Mouse (Mus musculus): ENCODE results near the gene Mvp. TPM values are rescaled to one million over a fixed set of nuclear protein-coding genes. Genes with fewer than 3 reads are reported as not detected.

The Mvp gene
- polyA plus RNA-seq, 1 experiment from 2014 or later: 7.8 TPM

DNA sequence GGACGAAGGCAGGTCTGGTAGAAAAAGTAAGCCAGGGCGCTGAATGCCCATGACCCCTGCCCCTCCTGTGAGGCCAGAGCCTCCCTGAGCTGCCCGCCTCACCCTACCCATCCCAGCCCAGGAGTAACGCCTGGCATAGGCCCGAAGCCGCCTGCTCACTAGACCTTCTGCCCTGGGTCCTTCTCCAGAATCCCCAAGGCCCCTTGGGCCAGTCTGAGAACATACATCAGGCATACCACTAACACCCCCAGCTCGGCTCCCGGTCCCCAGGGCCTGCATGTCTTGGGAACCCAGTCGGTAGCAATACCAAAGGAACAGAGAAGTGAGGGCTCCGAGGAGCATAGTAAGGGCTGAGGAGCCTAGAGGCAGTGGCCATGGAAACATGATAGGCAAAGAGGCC, 65.8 kb downstream of the Mvp start:
- 62% methylated on average over 10 of the region's 10 CpGs for WGBS (ENCODE audit: insufficient replicate concordance)
- H3K9me3 ChIP-seq (replicated peaks): no peaks in the 10 kb centered on the region

DNA sequence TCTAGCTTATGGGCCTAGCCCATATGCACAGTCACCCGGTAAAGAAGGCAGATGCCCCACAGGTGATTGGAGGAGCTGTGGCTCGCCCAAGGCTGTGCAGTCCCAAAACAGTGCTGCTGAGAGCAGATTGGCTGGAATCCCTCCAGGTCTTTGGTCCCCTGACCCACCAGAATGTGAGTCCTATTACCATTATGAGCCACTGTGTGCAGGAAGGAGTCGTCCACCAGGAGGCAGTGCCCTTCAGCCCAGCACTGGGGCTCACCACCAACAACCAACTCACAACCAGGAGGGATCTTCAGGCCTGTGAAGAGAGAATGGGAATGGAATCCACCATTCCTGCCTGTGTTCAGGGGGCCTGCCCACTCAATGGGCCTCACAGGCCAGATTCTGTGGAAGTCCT, 67.9 kb downstream of the Mvp start:
- H3K9ac ChIP-seq: no peak overlapping the region
- no peaks in the 10 kb centered on the region for H3K9me3 ChIP-seq (replicated peaks)
- WGBS (ENCODE audit: insufficient replicate concordance): 49% methylated on average over 3 of the region's 3 CpGs
- peaks cover 18% of the 10 kb centered on the region for H3K4me1 ChIP-seq (replicated peaks)
- H3K4me3 ChIP-seq (replicated peaks): no peak overlapping the region
- peaks cover 31% of the 10 kb centered on the region for H3K27me3 ChIP-seq
- ATAC-seq (ENCODE audit: low read depth) (no peak), DNase-seq (no peak)
- no peak overlapping the region for H3K27ac ChIP-seq
- H3K36me3 ChIP-seq: peaks cover 11% of the 10 kb centered on the region; the same call in 1 of the 2 replicates
- no peak overlapping the region for H3K4me2 ChIP-seq

More for the DNA sequence above, 65.8 kb downstream of the Mvp start:
- Histone ChIP-seq H3K27ac (no peak overlapping the region), H3K36me3 (peaks cover 11% of the 10 kb centered on the region; the same call in 1 of the 2 replicates), H3K9ac (no peak overlapping the region), H3K27me3 (peaks cover 51% of the 10 kb centered on the region), H3K4me2 (no peak overlapping the region), H3K4me1 (replicated peaks) (peaks cover 20% of the 10 kb centered on the region), H3K4me3 (replicated peaks) (no peak overlapping the region)
- DNase-seq (no peak), ATAC-seq (ENCODE audit: low read depth) (no peak)

DNA sequence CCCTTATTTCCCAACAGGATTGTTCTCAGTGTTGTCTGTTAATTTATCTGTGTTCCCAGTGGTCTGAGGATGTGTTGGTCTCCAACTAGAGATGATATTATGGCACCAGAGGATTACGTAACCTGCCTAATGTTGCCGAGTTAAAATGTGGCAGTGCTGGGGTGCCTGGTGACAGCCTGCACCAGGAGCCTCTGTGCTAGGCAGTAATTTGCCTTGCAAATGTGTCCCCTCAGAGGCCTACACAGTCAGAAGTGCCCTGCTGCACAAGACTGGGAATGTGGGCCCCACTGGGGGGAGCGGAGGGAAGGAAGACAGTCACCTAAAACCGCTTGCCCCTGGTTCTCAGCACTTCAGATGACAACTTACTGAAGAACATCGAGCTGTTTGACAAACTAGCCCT, 72.6 kb downstream of the Mvp start:
- DNase-seq (no peak), ATAC-seq (ENCODE audit: low read depth) (no peak)
- Histone ChIP-seq H3K4me3 (replicated peaks) (no peak overlapping the region), H3K4me1 (replicated peaks) (peaks cover 8% of the 10 kb centered on the region), H3K36me3 (peaks cover 19% of the 10 kb centered on the region), H3K9me3 (replicated peaks) (no peaks in the 10 kb centered on the region), H3K27ac (no peak overlapping the region), H3K9ac (no peak overlapping the region), H3K4me2 (no peak overlapping the region), H3K27me3 (no peaks in the 10 kb centered on the region)
- WGBS (ENCODE audit: insufficient replicate concordance): 78% methylated on average over 5 of the region's 5 CpGs

DNA sequence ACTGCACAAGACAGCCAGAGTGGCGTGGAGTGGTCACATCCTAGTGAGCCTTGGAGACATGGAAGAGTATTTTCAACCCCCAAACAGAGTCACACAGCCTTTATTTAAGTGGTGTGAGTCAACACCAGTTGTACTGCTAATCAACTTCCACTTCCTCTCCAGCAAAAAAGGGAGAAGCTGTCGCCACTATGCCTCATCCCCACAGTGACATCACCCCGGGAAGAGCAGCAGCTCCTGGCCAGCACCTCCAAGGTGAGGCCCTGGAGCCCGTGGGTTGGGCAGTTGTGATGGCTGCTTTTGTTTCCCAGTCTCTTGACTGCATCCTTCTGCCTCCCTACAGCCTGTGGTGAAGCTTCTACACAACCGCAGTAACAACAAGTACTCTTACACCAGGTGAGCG, 73.2 kb downstream of the Mvp start:
- Histone ChIP-seq H3K9me3 (replicated peaks) (no peaks in the 10 kb centered on the region), H3K27ac (no peak overlapping the region), H3K4me1 (replicated peaks) (peaks cover 8% of the 10 kb centered on the region), H3K9ac (no peak overlapping the region), H3K4me2 (no peak overlapping the region), H3K36me3 (peaks cover 23% of the 10 kb centered on the region), H3K4me3 (replicated peaks) (no peak overlapping the region), H3K27me3 (no peaks in the 10 kb centered on the region)
- WGBS (ENCODE audit: insufficient replicate concordance): 58% methylated on average over 6 of the region's 6 CpGs
- DNase-seq (no peak), ATAC-seq (ENCODE audit: low read depth) (no peak)

Small RNA genes within 50 kb of the gene (microRNA-seq; reads per million reads assigned to microRNA genes)
- not detected for gene Gm44343

Other genes starting within 250 kb of the Mvp start
- gene Gdpd3, start 248.3 kb downstream of the Mvp start, polyA plus RNA-seq (2015; fragmentation: Nextera tagmentation; extraction: Ambion mirVana): 0.37 and 0.64 TPM in 2 replicates
- 68.4 and 77.3 TPM in 2 replicates for gene Ypel3, start 237.7 kb downstream of the Mvp start, polyA plus RNA-seq (2015; fragmentation: Nextera tagmentation; extraction: Ambion mirVana)
- 0.35 and 0.45 TPM in 2 replicates for gene Tbx6, start 233.1 kb downstream of the Mvp start, polyA plus RNA-seq (2015; fragmentation: Nextera tagmentation; extraction: Ambion mirVana)
- gene Ppp4c, start 222.1 kb downstream of the Mvp start, polyA plus RNA-seq (2015; fragmentation: Nextera tagmentation; extraction: Ambion mirVana): 133 and 141 TPM in 2 replicates
- 0.10 and 0.13 TPM in 2 replicates for gene Fam57b, start 217.0 kb downstream of the Mvp start, polyA plus RNA-seq (2015; fragmentation: Nextera tagmentation; extraction: Ambion mirVana)
- not detected in 2 replicates for gene 4930451I11Rik, start 183.0 kb downstream of the Mvp start, polyA plus RNA-seq (2015; fragmentation: Nextera tagmentation; extraction: Ambion mirVana)
- 0.12 and 0.29 TPM in 2 replicates for gene Doc2a, start 167.2 kb downstream of the Mvp start, polyA plus RNA-seq (2015; fragmentation: Nextera tagmentation; extraction: Ambion mirVana)
- gene Hirip3, start 152.6 kb downstream of the Mvp start, polyA plus RNA-seq (2015; fragmentation: Nextera tagmentation; extraction: Ambion mirVana): 17.8 and 18.9 TPM in 2 replicates
- gene Ino80e, start 152.2 kb downstream of the Mvp start, polyA plus RNA-seq (2015; fragmentation: Nextera tagmentation; extraction: Ambion mirVana): 55.2 and 65.3 TPM in 2 replicates
- gene Taok2, start 129.9 kb downstream of the Mvp start, polyA plus RNA-seq (2015; fragmentation: Nextera tagmentation; extraction: Ambion mirVana): 11.6 and 12.9 TPM in 2 replicates
- gene Tmem219, start 91.7 kb downstream of the Mvp start, polyA plus RNA-seq (2015; fragmentation: Nextera tagmentation; extraction: Ambion mirVana): 16.1 and 16.5 TPM in 2 replicates
- 6.2 and 6.9 TPM in 2 replicates for gene Kctd13, start 85.7 kb downstream of the Mvp start, polyA plus RNA-seq (2015; fragmentation: Nextera tagmentation; extraction: Ambion mirVana)
- gene Asphd1, start 65.0 kb downstream of the Mvp start, polyA plus RNA-seq (2015; fragmentation: Nextera tagmentation; extraction: Ambion mirVana): not detected in 2 replicates
- 0.06 and 0.09 TPM in 2 replicates for gene Sez6l2, start 64.1 kb downstream of the Mvp start, polyA plus RNA-seq (2015; fragmentation: Nextera tagmentation; extraction: Ambion mirVana)
- gene Cdipt, start 38.7 kb downstream of the Mvp start, polyA plus RNA-seq (2015; fragmentation: Nextera tagmentation; extraction: Ambion mirVana): 50.7 and 55.5 TPM in 2 replicates
- gene Cdiptos, start 38.5 kb downstream of the Mvp start, polyA plus RNA-seq (2015; fragmentation: Nextera tagmentation; extraction: Ambion mirVana): 0.37 and 0.65 TPM in 2 replicates
- 0.27 TPM in 1 of 2 replicates, not detected in the other for gene Pagr1b, start 1.9 kb upstream of the Mvp start, polyA plus RNA-seq (2015; fragmentation: Nextera tagmentation; extraction: Ambion mirVana)
- gene Pagr1a, start 2.7 kb upstream of the Mvp start, polyA plus RNA-seq (2015; fragmentation: Nextera tagmentation; extraction: Ambion mirVana): 38.7 and 50.1 TPM in 2 replicates
- gene Gm42742, start 6.5 kb upstream of the Mvp start, polyA plus RNA-seq (2015; fragmentation: Nextera tagmentation; extraction: Ambion mirVana): 5.1 and 11.3 TPM in 2 replicates
- 0.22 and 0.47 TPM in 2 replicates for gene Prrt2, start 6.6 kb upstream of the Mvp start, polyA plus RNA-seq (2015; fragmentation: Nextera tagmentation; extraction: Ambion mirVana)
- gene Maz, start 12.4 kb upstream of the Mvp start, polyA plus RNA-seq (2015; fragmentation: Nextera tagmentation; extraction: Ambion mirVana): 38.2 and 42.2 TPM in 2 replicates
- gene Kif22, start 27.9 kb upstream of the Mvp start, polyA plus RNA-seq (2015; fragmentation: Nextera tagmentation; extraction: Ambion mirVana): 109 and 122 TPM in 2 replicates
- gene Zg16, start 72.7 kb upstream of the Mvp start, polyA plus RNA-seq (2015; fragmentation: Nextera tagmentation; extraction: Ambion mirVana): not detected in 2 replicates
- 7.0 and 7.3 TPM in 2 replicates for gene AI467606, start 76.7 kb upstream of the Mvp start, polyA plus RNA-seq (2015; fragmentation: Nextera tagmentation; extraction: Ambion mirVana)
- gene Qprt, start 107.6 kb upstream of the Mvp start, polyA plus RNA-seq (2015; fragmentation: Nextera tagmentation; extraction: Ambion mirVana): 44.4 and 49.1 TPM in 2 replicates
- 8.2 and 8.7 TPM in 2 replicates for gene Spn, start 123.2 kb upstream of the Mvp start, polyA plus RNA-seq (2015; fragmentation: Nextera tagmentation; extraction: Ambion mirVana)
- 27.1 and 32.1 TPM in 2 replicates for gene Cd2bp2, start 181.4 kb upstream of the Mvp start, polyA plus RNA-seq (2015; fragmentation: Nextera tagmentation; extraction: Ambion mirVana)
- gene Tbc1d10b, start 193.8 kb upstream of the Mvp start, polyA plus RNA-seq (2015; fragmentation: Nextera tagmentation; extraction: Ambion mirVana): 15.8 and 15.9 TPM in 2 replicates
- 42.7 and 46.8 TPM in 2 replicates for gene Mylpf, start 194.3 kb upstream of the Mvp start, polyA plus RNA-seq (2015; fragmentation: Nextera tagmentation; extraction: Ambion mirVana)
- 8.3 and 9.0 TPM in 2 replicates for gene Zfp553, start 218.4 kb upstream of the Mvp start, polyA plus RNA-seq (2015; fragmentation: Nextera tagmentation; extraction: Ambion mirVana)
- 9.7 and 9.8 TPM in 2 replicates for gene Sept1, start 218.5 kb upstream of the Mvp start, polyA plus RNA-seq (2015; fragmentation: Nextera tagmentation; extraction: Ambion mirVana)
- 19.0 and 20.6 TPM in 2 replicates for gene Zfp771, start 229.7 kb upstream of the Mvp start, polyA plus RNA-seq (2015; fragmentation: Nextera tagmentation; extraction: Ambion mirVana)
- 134 and 136 TPM in 2 replicates for gene Dctpp1, start 246.1 kb upstream of the Mvp start, polyA plus RNA-seq (2015; fragmentation: Nextera tagmentation; extraction: Ambion mirVana)

Measured in liver, embryonic 13.5 days (tissue).